9 mouse cellular contexts compared by ENCODE assay signal in the genomic region with DNA sequence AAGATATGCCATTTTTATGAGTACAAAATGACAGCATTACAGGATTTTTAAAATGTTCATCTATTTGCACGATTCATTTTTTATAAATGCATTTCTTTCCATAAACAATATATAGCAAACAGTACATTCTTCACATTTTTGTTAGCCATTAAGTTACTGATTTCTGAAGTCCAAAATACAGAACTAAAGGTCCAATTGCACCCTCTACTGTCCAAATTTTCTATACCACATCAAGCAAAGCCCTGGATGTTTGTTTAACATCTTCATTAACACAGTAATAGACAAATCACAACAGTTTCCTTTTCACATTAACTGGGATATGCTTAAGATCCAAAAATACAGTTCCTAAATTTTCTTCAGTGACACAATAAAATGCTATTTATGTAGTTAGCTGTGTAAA.
DNase-seq lines count a peak whose midpoint lies in the region; ATAC-seq and TF ChIP-seq lines count a peak whose summit lies in the region.
"Had no signal": no experiment of that assay in that cellular context is flagged by ENCODE, and none has a peak within 500 bp of the region (broad histone marks: within the 10 kb centered on the region; RNA-seq: fewer than 3 reads in every experiment).

No protein-coding gene starts in this region.

- no peak overlapping the region for H3K9ac ChIP-seq in hindbrain, postnatal 0 days (replicated peaks; ENCODE audit: low read length)
- H3K9ac ChIP-seq in hindbrain, embryonic 16.5 days (ENCODE audit: low read depth, low read length): no peak overlapping the region
- no peak overlapping the region for H3K9ac ChIP-seq in lung, postnatal 0 days (replicated peaks; ENCODE audit: low read depth)
- H3K9ac ChIP-seq: liver, embryonic 15.5 days had no signal

- TF ChIP-seq CTCF in hindbrain, postnatal 0 days (IDR thresholded peaks at IDR 0.05; ENCODE audit: low read depth): peak; percentile 74
- TF ChIP-seq CTCF in lung, postnatal 0 days (IDR thresholded peaks at IDR 0.05): peak; percentile 65

- DNase-seq in hindbrain, postnatal 0 days (ENCODE audit: low spot score): peak; percentile 81
- DNase-seq in lung, postnatal 0 days (ENCODE audit: low spot score): peak; percentile 66
- no peak for DNase-seq in lung, adult 18-20 months
- peak; percentile 66 for DNase-seq in brain, adult 2 months (ENCODE audit: low read depth, low spot score)
- DNase-seq in retina, postnatal 1 day: peak; percentile 55
- no peak for DNase-seq in cerebellum, adult 8-10 months
- DNase-seq: layer of hippocampus, postnatal 36 days had no signal

- no peaks in the 10 kb centered on the region for H3K4me1 ChIP-seq in hindbrain, postnatal 0 days (ENCODE audit: insufficient read depth, low read length)
- no peaks in the 10 kb centered on the region for H3K4me1 ChIP-seq in hindbrain, embryonic 16.5 days (ENCODE audit: control insufficient read depth, insufficient read depth, low read depth, low read length)
- no peaks in the 10 kb centered on the region for H3K4me1 ChIP-seq in lung, postnatal 0 days (ENCODE audit: insufficient read depth, low read depth, low read length)
- H3K4me1 ChIP-seq: liver, embryonic 15.5 days had no signal

- no peaks in the 10 kb centered on the region for H3K9me3 ChIP-seq in hindbrain, postnatal 0 days (ENCODE audit: low read length)
- H3K9me3 ChIP-seq in hindbrain, embryonic 16.5 days (ENCODE audit: control insufficient read depth, low read length): no peaks in the 10 kb centered on the region
- H3K9me3 ChIP-seq in lung, postnatal 0 days (ENCODE audit: low read length): no peaks in the 10 kb centered on the region
- H3K9me3 ChIP-seq: liver, embryonic 15.5 days had no signal

- no peaks in the 10 kb centered on the region for H3K27me3 ChIP-seq in hindbrain, postnatal 0 days (ENCODE audit: insufficient read depth, low read length)
- H3K27me3 ChIP-seq in hindbrain, embryonic 16.5 days (replicated peaks; ENCODE audit: control insufficient read depth, insufficient read depth, low read length): no peaks in the 10 kb centered on the region
- no peaks in the 10 kb centered on the region for H3K27me3 ChIP-seq in lung, postnatal 0 days (replicated peaks; ENCODE audit: insufficient read depth, low read length)
- H3K27me3 ChIP-seq: liver, embryonic 15.5 days had no signal

- H3K27ac ChIP-seq in hindbrain, postnatal 0 days: no peak overlapping the region
- no peak overlapping the region for H3K27ac ChIP-seq in hindbrain, embryonic 16.5 days (ENCODE audit: low read depth, low read length)
- no peak overlapping the region for H3K27ac ChIP-seq in lung, postnatal 0 days (ENCODE audit: low read length)
- H3K27ac ChIP-seq: liver, embryonic 15.5 days had no signal

- no peaks in the 10 kb centered on the region for H3K36me3 ChIP-seq in hindbrain, postnatal 0 days (ENCODE audit: insufficient read depth, low read length)
- H3K36me3 ChIP-seq in hindbrain, embryonic 16.5 days (ENCODE audit: control insufficient read depth, insufficient read depth, low read length): no peaks in the 10 kb centered on the region
- no peaks in the 10 kb centered on the region for H3K36me3 ChIP-seq in lung, postnatal 0 days (ENCODE audit: insufficient read depth, low read length)
- H3K36me3 ChIP-seq: liver, embryonic 15.5 days had no signal

- no peak for TF ChIP-seq EP300 in lung, postnatal 0 days (IDR thresholded peaks at IDR 0.05)

- ATAC-seq in hindbrain, postnatal 0 days: no peak
- no peak for ATAC-seq in hindbrain, embryonic 16.5 days
- ATAC-seq in lung, postnatal 0 days: no peak

- H3K4me2 ChIP-seq in hindbrain, postnatal 0 days (ENCODE audit: low read depth, low read length): no peak overlapping the region
- no peak overlapping the region for H3K4me2 ChIP-seq in hindbrain, embryonic 16.5 days (ENCODE audit: low read length)
- H3K4me2 ChIP-seq in lung, postnatal 0 days (replicated peaks; ENCODE audit: low read depth, low read length): no peak overlapping the region
- H3K4me2 ChIP-seq: liver, embryonic 15.5 days had no signal

- 31% methylated on average over 1 of the region's 1 CpGs for WGBS in hindbrain, postnatal 0 days
- 39% methylated on average over 1 of the region's 1 CpGs for WGBS in hindbrain, embryonic 16.5 days
- WGBS in lung, postnatal 0 days: 7% methylated on average over 1 of the region's 1 CpGs

- no peak overlapping the region for H3K4me3 ChIP-seq in hindbrain, postnatal 0 days (ENCODE audit: low read length)
- H3K4me3 ChIP-seq in hindbrain, embryonic 16.5 days (ENCODE audit: low read length): no peak overlapping the region
- H3K4me3 ChIP-seq in lung, postnatal 0 days (ENCODE audit: low read depth, low read length): no peak overlapping the region
- H3K4me3 ChIP-seq: liver, embryonic 15.5 days had no signal

Comparison
In these comparisons a context has a peak if more than half of its experiments do, and no peak if none do; other contexts are left out.
1. DNase-seq: peak in hindbrain, postnatal 0 days (single experiment), lung, postnatal 0 days (single experiment), brain, adult 2 months (single experiment) and retina, postnatal 1 day (single experiment); none in lung, adult 18-20 months (0 of 2) and cerebellum, adult 8-10 months (single experiment).